Comparison of ENCODE assay signal across 8 mouse cellular contexts in the genomic region with DNA sequence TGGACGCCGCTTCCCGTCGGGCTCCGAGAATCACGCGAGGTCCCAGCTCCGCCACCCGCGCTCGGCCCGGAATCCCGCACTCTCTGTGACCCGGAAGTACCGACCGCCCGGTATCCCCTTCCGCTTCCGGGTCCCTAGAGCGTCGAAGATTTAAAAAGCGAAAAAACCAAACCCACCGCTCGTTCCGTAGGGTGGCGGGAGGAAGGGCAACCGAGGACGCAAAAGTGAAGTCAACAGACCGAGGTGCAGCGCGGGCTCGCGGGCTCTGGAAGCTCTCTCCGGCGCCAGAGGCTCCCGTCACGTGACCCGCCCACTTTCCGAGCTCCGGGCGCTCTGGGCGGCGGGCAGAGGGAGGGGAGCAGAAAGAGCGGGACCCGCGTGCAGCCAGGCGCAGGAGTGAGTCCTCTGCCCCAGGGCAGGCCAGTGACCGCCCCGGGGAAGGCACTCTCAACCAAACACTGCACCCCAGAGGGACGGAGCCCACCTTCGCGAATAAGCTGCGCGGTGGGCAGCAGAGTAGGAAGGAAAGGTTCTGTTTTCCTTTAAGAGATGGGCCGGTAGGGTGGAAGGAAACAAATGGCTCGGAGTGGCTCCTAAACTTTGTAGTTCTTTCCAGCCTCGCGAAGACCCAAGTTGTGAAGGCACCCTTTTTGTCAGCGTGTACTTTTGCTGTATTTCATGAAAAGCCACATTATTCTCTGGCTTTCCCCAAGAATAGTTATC. TPM values are rescaled to one million over a fixed set of nuclear protein-coding genes. Genes with fewer than 3 reads are reported as not detected.
A peak's percentile ranks its signal among the peaks of the same experiment; 100 is the strongest.
DNase-seq lines count a peak whose midpoint lies in the region; ATAC-seq and TF ChIP-seq lines count a peak whose summit lies in the region.

A gene (minus strand): TSS at position 261 of the 723 bp plus-strand sequence.

- peaks cover 34% of the 10 kb centered on the region for H3K4me1 ChIP-seq in forebrain, embryonic 15.5 days
- H3K4me1 ChIP-seq in lung, embryonic 14.5 days (ENCODE audit: insufficient read depth) = no peaks in the 10 kb centered on the region
- 0 out of 2 replicates have a peak, but pooled peaks cover 3% of the 10 kb centered on the region for H3K4me1 ChIP-seq in olfactory bulb, adult 2 months (ENCODE audit: control insufficient read depth, insufficient read depth, low read length)
- 0 out of 2 replicates have a peak, but pooled peaks cover 2% of the 10 kb centered on the region for H3K4me1 ChIP-seq in thymus, adult 2 months (replicated peaks; ENCODE audit: control insufficient read depth, insufficient read depth, low read length)

- H3K4me2 ChIP-seq in forebrain, embryonic 15.5 days (replicated peaks) = peak within 1 kb of the TSS; percentile 87
- peak within 1 kb of the TSS; percentile 84 for H3K4me2 ChIP-seq in lung, embryonic 14.5 days

- intact Hi-C loops in heart, postnatal 36 days (cut with DNase I) = loop anchor here (5.0 kb wide), 3 partner anchors 95 to 215 kb away; a partner anchor contains a TSS

- peaks cover 42% of the 10 kb centered on the region for H3K36me3 ChIP-seq in forebrain, embryonic 15.5 days
- peaks cover 50% of the 10 kb centered on the region for H3K36me3 ChIP-seq in lung, embryonic 14.5 days (ENCODE audit: insufficient read depth)
- peaks cover 19% of the 10 kb centered on the region for H3K36me3 ChIP-seq in thymus, adult 2 months (ENCODE audit: control insufficient read depth, insufficient read depth, low read length)

- peak within 1 kb of the TSS; percentile 81 for H3K4me3 ChIP-seq in forebrain, embryonic 15.5 days
- H3K4me3 ChIP-seq in layer of hippocampus, adult 2 months = peak within 1 kb of the TSS; percentile 71
- H3K4me3 ChIP-seq in lung, embryonic 14.5 days (ENCODE audit: low read depth, low read length) = peak within 1 kb of the TSS; percentile 99
- peak within 1 kb of the TSS; percentile 77 for H3K4me3 ChIP-seq in olfactory bulb, adult 2 months (ENCODE audit: insufficient read depth, low read depth, low read length)
- H3K4me3 ChIP-seq in thymus, adult 2 months (ENCODE audit: control insufficient read depth, insufficient read depth, low read length) = peak within 1 kb of the TSS; percentile 78

- no peak for TF ChIP-seq CTCF in layer of hippocampus, adult 2 months (conservative IDR thresholded peaks at IDR 0.05)
- TF ChIP-seq CTCF in lung, embryonic 14.5 days (IDR thresholded peaks at IDR 0.05; ENCODE audit: low read depth) = no peak
- no peak for TF ChIP-seq CTCF in olfactory bulb, adult 2 months (IDR thresholded peaks at IDR 0.05; ENCODE audit: insufficient read depth, low read depth, low read length)
- TF ChIP-seq CTCF in thymus, adult 2 months (IDR thresholded peaks at IDR 0.05; ENCODE audit: borderline replicate concordance, control insufficient read depth, extremely low read depth, insufficient read depth, low read length, poor library complexity) = 0 out of 2 replicates have a peak, but pooled peaks have one; percentile 20

- WGBS in forebrain, embryonic 15.5 days = under 1% methylated on average over 59 of the region's 59 CpGs
- under 1% methylated on average over 59 of the region's 59 CpGs for WGBS in lung, embryonic 14.5 days
- under 1% methylated on average over 59 of the region's 59 CpGs for WGBS in olfactory bulb, adult 2 months
- WGBS in thymus, adult 2 months = under 1% methylated on average over 59 of the region's 59 CpGs

- peak; percentile 89 for DNase-seq in ES-CJ7 (ENCODE audit: low read depth, low spot score)
- DNase-seq in cerebellum, adult 11 months = peak; percentile 73
- peak; percentile 79 to 90 for DNase-seq in heart, postnatal 36 days
- DNase-seq in layer of hippocampus, adult 2 months (ENCODE audit: low spot score in 2 of 2) = peak; percentile 70 to 77
- DNase-seq in lung, embryonic 14.5 days = peak; percentile 92
- DNase-seq in thymus, adult 2 months = peak; percentile 78

- H3K27ac ChIP-seq in forebrain, embryonic 15.5 days (replicated peaks) = peak within 1 kb of the TSS; percentile 96
- H3K27ac ChIP-seq in layer of hippocampus, adult 2 months = peak within 1 kb of the TSS; percentile 97
- peak within 1 kb of the TSS; percentile 99 for H3K27ac ChIP-seq in lung, embryonic 14.5 days (ENCODE audit: low read depth)
- H3K27ac ChIP-seq in olfactory bulb, adult 2 months (ENCODE audit: insufficient read depth, low read depth, low read length) = peak within 1 kb of the TSS; percentile 80
- peak within 1 kb of the TSS; percentile 92 for H3K27ac ChIP-seq in thymus, adult 2 months (ENCODE audit: control insufficient read depth, insufficient read depth, low read length)

- peak; percentile 38; the same call in 1 of the 2 replicates for TF ChIP-seq POLR2A in olfactory bulb, adult 2 months (IDR thresholded peaks at IDR 0.05; ENCODE audit: insufficient read depth, low read depth, low read length)
- peak; percentile 42 for TF ChIP-seq POLR2A in thymus, adult 2 months (IDR thresholded peaks at IDR 0.05; ENCODE audit: control insufficient read depth, extremely low read depth, insufficient read depth, low read length, poor library complexity)

- ATAC-seq in forebrain, embryonic 15.5 days (replicated peaks) = peak; percentile 97
- peak; percentile 96 for ATAC-seq in lung, embryonic 14.5 days (ENCODE audit: insufficient read depth)

- H3K9ac ChIP-seq in forebrain, embryonic 15.5 days (replicated peaks) = peak within 1 kb of the TSS; percentile 86
- peak within 1 kb of the TSS; percentile 98 for H3K9ac ChIP-seq in lung, embryonic 14.5 days

- no peaks in the 10 kb centered on the region for H3K9me3 ChIP-seq in forebrain, embryonic 15.5 days
- H3K9me3 ChIP-seq in lung, embryonic 14.5 days (ENCODE audit: low read depth, low read length) = no peaks in the 10 kb centered on the region

- no peaks in the 10 kb centered on the region for H3K27me3 ChIP-seq in forebrain, embryonic 15.5 days
- H3K27me3 ChIP-seq in lung, embryonic 14.5 days (ENCODE audit: insufficient read depth, low read length) = no peaks in the 10 kb centered on the region
- no peaks in the 10 kb centered on the region for H3K27me3 ChIP-seq in thymus, adult 2 months (ENCODE audit: control insufficient read depth, insufficient read depth, low read length)

RNA-seq across cellular contexts. Expression of the gene that starts here (rescaled TPM):
- 56.1 and 58.9 TPM in 2 replicates for polyA plus RNA-seq in forebrain, embryonic 15.5 days (2015; fragmentation: Nextera tagmentation; extraction: Ambion mirVana)
- 10 to 100 TPM; 21.7 to 25.5 TPM for total RNA-seq in heart, postnatal 36 days (2021)
- 10 to 100 TPM; 53.4 to 53.9 TPM for total RNA-seq in layer of hippocampus, adult 2 months (2021)
- polyA plus RNA-seq in lung, embryonic 14.5 days (2014; fragmentation: Nextera tagmentation; extraction: Ambion mirVana) = 82.5 and 85.8 TPM in 2 replicates
- polyA plus RNA-seq in olfactory bulb, adult 2 months (2012; ENCODE audit: insufficient read depth, insufficient read length, low replicate concordance, missing spikeins) = not detected in 2 replicates
- polyA plus RNA-seq in thymus, adult 2 months (2012; rRNA removed) = 19.1 and 22.8 TPM in 2 replicates

Comparison
In these comparisons a context has a peak if more than half of its experiments do, and no peak if none do; other contexts are left out.
1. Peak in every context shown above with its lines: DNase-seq, ATAC-seq, H3K4me3 ChIP-seq and H3K27ac ChIP-seq.